ENCODE assay signal across 10 mouse cellular contexts in genomic region chr13:63701199-63702175, GRCm38 (mm10).
DNase-seq lines count a peak whose midpoint lies in the region; ATAC-seq and TF ChIP-seq lines count a peak whose summit lies in the region.
"Had no signal": no experiment of that assay in that cellular context is flagged by ENCODE, and none has a peak within 500 bp of the region (broad histone marks: within the 10 kb centered on the region; RNA-seq: fewer than 3 reads in every experiment).

No protein-coding gene starts in this region.

- no peak overlapping the region for H3K9ac ChIP-seq in lung, embryonic 15.5 days
- H3K9ac ChIP-seq in limb, embryonic 14.5 days (ENCODE audit: low read depth, low read length, severe bottlenecking): no peak overlapping the region
- H3K9ac ChIP-seq in stomach, embryonic 14.5 days (replicated peaks; ENCODE audit: low read depth, low read length): no peak overlapping the region

- 29% methylated on average over 9 of the region's 9 CpGs for WGBS in lung, embryonic 15.5 days
- 43% methylated on average over 9 of the region's 9 CpGs for WGBS in lung, adult 2 months
- WGBS in limb, embryonic 14.5 days: 24% methylated on average over 9 of the region's 9 CpGs
- WGBS in stomach, embryonic 14.5 days: 21% methylated on average over 9 of the region's 9 CpGs

- TF ChIP-seq CTCF in lung, adult 2 months (IDR thresholded peaks at IDR 0.05; ENCODE audit: insufficient read depth, low read length): no peak
- TF ChIP-seq CTCF in left cerebral cortex, adult 2 months (IDR thresholded peaks at IDR 0.05): no peak

- peaks cover 36% of the 10 kb centered on the region for H3K4me1 ChIP-seq in lung, embryonic 15.5 days
- no peaks in the 10 kb centered on the region for H3K4me1 ChIP-seq in lung, adult 2 months (ENCODE audit: control insufficient read depth, insufficient read depth, low read length)
- H3K4me1 ChIP-seq in limb, embryonic 14.5 days (ENCODE audit: control insufficient read depth, insufficient read depth, low read length): peaks cover 12% of the 10 kb centered on the region
- peaks cover 11% of the 10 kb centered on the region for H3K4me1 ChIP-seq in stomach, embryonic 14.5 days (ENCODE audit: control insufficient read depth, insufficient read depth, low read length)

- ATAC-seq in lung, embryonic 15.5 days (ENCODE audit: borderline replicate concordance, extremely low read depth, low FRiP score, low TSS enrichment): peak; percentile 82; the same call in 1 of the 2 replicates
- no peak for ATAC-seq in limb, embryonic 14.5 days (ENCODE audit: low FRiP score, low read depth)
- ATAC-seq in stomach, embryonic 14.5 days (ENCODE audit: insufficient number of reproducible peaks, insufficient read depth, low FRiP score, low read depth): no peak; the same call in 1 of the 2 replicates

- H3K27me3 ChIP-seq in lung, embryonic 15.5 days: no peaks in the 10 kb centered on the region
- no peaks in the 10 kb centered on the region for H3K27me3 ChIP-seq in limb, embryonic 14.5 days (ENCODE audit: control insufficient read depth, insufficient read depth, low read length)
- no peaks in the 10 kb centered on the region for H3K27me3 ChIP-seq in stomach, embryonic 14.5 days (ENCODE audit: control insufficient read depth, insufficient read depth, low read length)

- no peak for DNase-seq in lung, adult 2 months
- peak; percentile 37 for DNase-seq in embryo, embryonic 11 days
- DNase-seq in limb, embryonic 14.5 days (ENCODE audit: low spot score): no peak
- DNase-seq in left cerebral cortex, adult 2 months (ENCODE audit: extremely low spot score in 1 of 2, low spot score in 2 of 2): no peak
- no peak for DNase-seq in thymus, postnatal 14 days
- no peak for DNase-seq in heart, postnatal 10 days
- DNase-seq: cerebellum, adult 11-12 months; thymus, postnatal 4 days had no signal

- peak overlapping the region; percentile 89 for H3K27ac ChIP-seq in lung, embryonic 15.5 days
- peak overlapping the region; percentile 63 for H3K27ac ChIP-seq in limb, embryonic 14.5 days (replicated peaks; ENCODE audit: low read depth, low read length)
- H3K27ac ChIP-seq in stomach, embryonic 14.5 days (ENCODE audit: low read length): peak overlapping the region; percentile 92
- no peak overlapping the region for H3K27ac ChIP-seq in left cerebral cortex, adult 2 months

- no peaks in the 10 kb centered on the region for H3K9me3 ChIP-seq in lung, embryonic 15.5 days
- H3K9me3 ChIP-seq in limb, embryonic 14.5 days (ENCODE audit: control insufficient read depth, low read length): no peaks in the 10 kb centered on the region
- no peaks in the 10 kb centered on the region for H3K9me3 ChIP-seq in stomach, embryonic 14.5 days (ENCODE audit: control insufficient read depth, low read depth, low read length)

- intact Hi-C loops in left cerebral cortex, adult 2 months (cut with DNase I): no loop called here
- intact Hi-C loops in heart, postnatal 10 days (cut with DNase I): no loop called here

- H3K4me2 ChIP-seq in lung, embryonic 15.5 days: no peak overlapping the region
- no peak overlapping the region for H3K4me2 ChIP-seq in limb, embryonic 14.5 days (replicated peaks; ENCODE audit: low read depth, low read length, severe bottlenecking)
- H3K4me2 ChIP-seq in stomach, embryonic 14.5 days (replicated peaks; ENCODE audit: low read depth, low read length): no peak overlapping the region

- H3K4me3 ChIP-seq in lung, embryonic 15.5 days: no peak overlapping the region
- H3K4me3 ChIP-seq in lung, adult 2 months (replicated peaks; ENCODE audit: extremely low read depth, low read depth, low read length): no peak overlapping the region
- H3K4me3 ChIP-seq in limb, embryonic 14.5 days (replicated peaks; ENCODE audit: low read length): no peak overlapping the region
- no peak overlapping the region for H3K4me3 ChIP-seq in stomach, embryonic 14.5 days (ENCODE audit: low read depth, low read length)
- no peak overlapping the region for H3K4me3 ChIP-seq in left cerebral cortex, adult 2 months

- no peaks in the 10 kb centered on the region for H3K36me3 ChIP-seq in lung, embryonic 15.5 days
- H3K36me3 ChIP-seq in limb, embryonic 14.5 days (ENCODE audit: control insufficient read depth, insufficient read depth, low read length): no peaks in the 10 kb centered on the region
- H3K36me3 ChIP-seq in stomach, embryonic 14.5 days (ENCODE audit: control insufficient read depth, insufficient read depth, low read length): no peaks in the 10 kb centered on the region

- no peak for TF ChIP-seq POLR2A in lung, adult 2 months (IDR thresholded peaks at IDR 0.05; ENCODE audit: borderline replicate concordance, extremely low read depth, low read depth, low read length)
- TF ChIP-seq POLR2A in limb, embryonic 14.5 days (IDR thresholded peaks at IDR 0.05; ENCODE audit: borderline replicate concordance, extremely low read depth, insufficient read depth, insufficient read length): no peak
